Mouse (Mus musculus): ENCODE measurements around the gene Vapa. TPM values are rescaled to one million over a fixed set of nuclear protein-coding genes. Genes with fewer than 3 reads are reported as not detected.

The Vapa gene
- polyA plus RNA-seq, 1 experiment = 96.0 TPM

DNA sequence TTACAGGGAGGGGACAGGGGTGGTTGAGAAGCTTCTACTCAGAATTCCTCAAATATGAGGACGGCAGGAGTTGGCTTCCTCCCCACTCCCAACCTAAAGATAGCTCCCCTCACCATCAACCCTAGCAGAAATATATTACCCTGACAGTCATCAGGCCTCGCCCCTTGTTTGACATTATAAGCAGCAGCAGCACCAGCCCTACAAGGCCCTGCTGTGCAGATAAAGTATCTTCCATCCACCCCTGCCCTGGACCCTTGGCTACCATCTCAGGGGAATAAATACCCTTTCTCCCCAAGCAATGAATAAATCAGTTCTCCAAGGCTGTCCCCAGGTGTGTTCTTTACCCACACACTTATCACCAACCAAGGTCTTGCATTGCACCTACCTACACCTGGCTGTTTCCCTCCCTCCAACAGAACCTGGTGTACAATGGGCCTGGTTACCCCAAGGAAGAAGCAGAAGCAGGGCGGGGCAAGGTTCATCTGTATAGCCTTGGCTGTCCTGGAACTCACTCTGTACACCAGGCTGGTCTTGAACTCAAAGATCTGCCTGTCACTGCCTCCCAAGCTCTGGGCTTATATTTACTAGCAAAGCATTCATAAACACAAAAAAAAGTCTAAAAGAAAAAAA, 15.4 kb downstream of the Vapa start:
- WGBS = 59% methylated on average over 3 of the region's 3 CpGs
- Histone ChIP-seq H3K36me3 (ENCODE audit: control insufficient read depth, insufficient read depth, low read length) (peaks cover 8% of the 10 kb centered on the region), H3K27ac (ENCODE audit: insufficient read depth, low read depth, low read length) (no peak overlapping the region), H3K27me3 (ENCODE audit: control insufficient read depth, insufficient read depth, low read length) (no peaks in the 10 kb centered on the region), H3K4me1 (ENCODE audit: control insufficient read depth, insufficient read depth, insufficient read length, low read length) (peaks cover 5% of the 10 kb centered on the region; the same call in 1 of the 2 replicates), H3K4me3 (ENCODE audit: low read depth, low read length) (no peak overlapping the region)
- no peak for TF ChIP-seq POLR2A (IDR thresholded peaks at IDR 0.05; ENCODE audit: low read depth, low read length)
- TF ChIP-seq CTCF (IDR thresholded peaks at IDR 0.05; ENCODE audit: extremely low read depth, insufficient read length, insufficient replicate concordance, low read depth, low read length) = no peak

DNA sequence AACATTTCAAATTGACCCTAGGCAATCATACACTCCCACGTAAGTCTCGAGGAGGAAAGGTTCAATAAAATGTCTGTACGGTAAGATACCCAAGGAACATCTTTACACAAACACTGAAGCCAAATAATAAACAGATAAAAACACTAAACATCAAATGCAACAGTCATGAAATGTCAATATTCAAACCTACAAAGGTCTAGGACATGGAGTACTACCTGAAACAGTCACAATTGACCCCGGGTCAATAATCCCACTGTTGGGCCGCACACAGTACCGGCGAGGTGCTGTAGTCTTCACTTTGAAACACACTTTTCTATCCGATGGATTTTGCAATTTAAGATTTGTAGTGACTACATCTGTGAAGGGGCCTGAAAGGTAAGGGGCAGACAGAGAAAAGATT, 18.7 kb downstream of the Vapa start:
- WGBS = 76% methylated on average over 8 of the region's 8 CpGs
- peaks cover 24% of the 10 kb centered on the region for H3K36me3 ChIP-seq (ENCODE audit: control insufficient read depth, insufficient read depth, low read length)
- H3K4me1 ChIP-seq (ENCODE audit: control insufficient read depth, insufficient read depth, insufficient read length, low read length) = peaks cover 3% of the 10 kb centered on the region; the same call in 1 of the 2 replicates
- no peak overlapping the region for H3K27ac ChIP-seq (ENCODE audit: insufficient read depth, low read depth, low read length)
- TF ChIP-seq CTCF (IDR thresholded peaks at IDR 0.05; ENCODE audit: extremely low read depth, insufficient read length, insufficient replicate concordance, low read depth, low read length) = no peak
- no peak for TF ChIP-seq POLR2A (IDR thresholded peaks at IDR 0.05; ENCODE audit: low read depth, low read length)
- H3K4me3 ChIP-seq (ENCODE audit: low read depth, low read length) = no peak overlapping the region
- no peaks in the 10 kb centered on the region for H3K27me3 ChIP-seq (ENCODE audit: control insufficient read depth, insufficient read depth, low read length)

DNA sequence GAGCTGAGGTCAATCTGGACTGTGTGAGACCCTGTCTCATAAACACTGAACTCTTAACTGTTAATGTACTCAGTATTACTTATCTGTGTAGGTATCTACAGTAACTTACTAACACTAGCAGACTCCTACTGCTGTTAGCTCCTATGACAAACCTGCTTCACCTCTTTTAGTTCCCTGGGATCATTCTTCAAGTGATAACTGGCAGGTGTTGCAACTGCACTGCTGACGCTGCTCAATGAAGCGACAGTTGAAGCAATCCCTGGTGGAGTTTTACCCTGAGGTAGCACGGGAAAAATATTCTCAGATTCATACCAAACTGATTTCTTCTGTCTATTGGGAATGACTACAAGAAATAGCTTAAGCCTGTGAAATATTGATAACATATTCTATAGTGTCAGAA, 26.5 kb downstream of the Vapa start:
- H3K4me3 ChIP-seq (ENCODE audit: low read depth, low read length) = no peak overlapping the region
- no peak overlapping the region for H3K27ac ChIP-seq (ENCODE audit: insufficient read depth, low read depth, low read length)
- H3K4me1 ChIP-seq (ENCODE audit: control insufficient read depth, insufficient read depth, insufficient read length, low read length) = no peaks in the 10 kb centered on the region
- H3K27me3 ChIP-seq (ENCODE audit: control insufficient read depth, insufficient read depth, low read length) = no peaks in the 10 kb centered on the region
- peaks cover 25% of the 10 kb centered on the region for H3K36me3 ChIP-seq (ENCODE audit: control insufficient read depth, insufficient read depth, low read length)
- 51% methylated on average over 3 of the region's 3 CpGs for WGBS
- TF ChIP-seq CTCF (IDR thresholded peaks at IDR 0.05; ENCODE audit: extremely low read depth, insufficient read length, insufficient replicate concordance, low read depth, low read length) (no peak), POLR2A (IDR thresholded peaks at IDR 0.05; ENCODE audit: low read depth, low read length) (no peak)

DNA sequence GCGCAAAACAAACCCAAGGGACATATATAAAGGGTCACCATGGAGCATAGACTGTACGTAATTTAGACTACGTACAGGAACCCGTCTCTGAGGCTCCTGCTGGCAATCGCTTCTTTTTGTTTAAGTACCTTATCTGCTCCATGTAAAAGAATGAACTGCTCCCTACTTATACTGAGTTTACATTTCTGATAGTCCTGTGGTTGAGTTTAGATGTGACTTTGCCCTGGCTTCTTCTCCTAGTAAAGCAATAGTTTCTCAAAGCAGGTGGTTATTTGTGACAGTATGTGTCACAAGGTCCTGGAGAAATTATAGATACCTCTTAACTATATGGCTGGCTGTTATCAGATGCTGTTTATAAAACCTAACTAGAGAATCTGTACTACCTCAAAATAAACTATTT, 31.9 kb downstream of the Vapa start:
- Histone ChIP-seq H3K27me3 (ENCODE audit: control insufficient read depth, insufficient read depth, low read length) (no peaks in the 10 kb centered on the region), H3K27ac (ENCODE audit: insufficient read depth, low read depth, low read length) (no peak overlapping the region), H3K36me3 (ENCODE audit: control insufficient read depth, insufficient read depth, low read length) (peaks cover 30% of the 10 kb centered on the region), H3K4me3 (ENCODE audit: low read depth, low read length) (no peak overlapping the region), H3K4me1 (ENCODE audit: control insufficient read depth, insufficient read depth, insufficient read length, low read length) (no peaks in the 10 kb centered on the region)
- WGBS = 77% methylated on average over 5 of the region's 5 CpGs
- TF ChIP-seq CTCF (IDR thresholded peaks at IDR 0.05; ENCODE audit: extremely low read depth, insufficient read length, insufficient replicate concordance, low read depth, low read length) (no peak), POLR2A (IDR thresholded peaks at IDR 0.05; ENCODE audit: low read depth, low read length) (no peak)

DNA sequence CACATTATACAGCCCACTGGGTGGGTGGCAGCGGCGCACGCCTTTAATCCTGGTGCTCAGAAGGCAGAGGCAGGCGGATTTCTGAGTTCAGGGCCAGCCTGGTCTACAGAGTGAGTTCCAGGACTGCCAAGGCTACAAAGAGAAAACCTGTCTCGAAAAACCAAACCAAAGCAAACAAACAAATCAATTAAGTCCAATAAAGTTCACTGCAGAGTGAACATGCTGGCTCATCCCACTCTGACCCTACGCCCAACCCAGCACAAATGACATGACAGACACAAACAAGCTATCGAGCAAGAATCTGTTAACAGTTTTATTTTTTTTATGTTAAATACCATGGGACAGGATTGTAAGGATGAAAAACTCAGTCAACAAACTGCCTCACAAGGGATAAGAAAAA, 33.6 kb downstream of the Vapa start:
- Histone ChIP-seq H3K27ac (ENCODE audit: insufficient read depth, low read depth, low read length) (no peak overlapping the region), H3K4me1 (ENCODE audit: control insufficient read depth, insufficient read depth, insufficient read length, low read length) (no peaks in the 10 kb centered on the region), H3K27me3 (ENCODE audit: control insufficient read depth, insufficient read depth, low read length) (no peaks in the 10 kb centered on the region), H3K4me3 (ENCODE audit: low read depth, low read length) (no peak overlapping the region), H3K36me3 (ENCODE audit: control insufficient read depth, insufficient read depth, low read length) (peaks cover 27% of the 10 kb centered on the region)
- WGBS = 85% methylated on average over 7 of the region's 7 CpGs
- TF ChIP-seq POLR2A (IDR thresholded peaks at IDR 0.05; ENCODE audit: low read depth, low read length) (no peak), CTCF (IDR thresholded peaks at IDR 0.05; ENCODE audit: extremely low read depth, insufficient read length, insufficient replicate concordance, low read depth, low read length) (no peak)

DNA sequence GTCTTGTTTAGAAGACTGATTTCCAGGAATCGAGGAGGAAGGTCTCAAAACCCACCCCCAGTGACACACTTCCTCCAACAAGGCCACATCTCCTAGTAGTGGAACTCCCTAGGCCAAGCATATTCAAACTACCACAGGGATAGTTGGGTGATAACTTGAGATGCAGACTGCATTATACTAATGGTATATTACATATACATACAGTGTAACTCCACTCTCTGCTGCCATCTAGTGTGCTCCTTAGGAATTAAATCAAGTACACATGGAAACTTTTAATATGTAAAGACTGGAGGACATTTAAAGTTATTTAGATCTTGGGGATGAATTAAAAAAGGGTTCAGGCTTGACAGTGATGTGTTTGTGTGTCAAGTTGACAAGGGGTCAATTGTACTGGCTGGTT, 38.0 kb downstream of the Vapa start:
- no peaks in the 10 kb centered on the region for H3K27me3 ChIP-seq (ENCODE audit: control insufficient read depth, insufficient read depth, low read length)
- H3K4me3 ChIP-seq (ENCODE audit: low read depth, low read length) = no peak overlapping the region
- H3K36me3 ChIP-seq (ENCODE audit: control insufficient read depth, insufficient read depth, low read length) = peaks cover 14% of the 10 kb centered on the region
- 80% methylated on average over 1 of the region's 1 CpGs for WGBS
- no peak overlapping the region for H3K27ac ChIP-seq (ENCODE audit: insufficient read depth, low read depth, low read length)
- no peak for TF ChIP-seq CTCF (IDR thresholded peaks at IDR 0.05; ENCODE audit: extremely low read depth, insufficient read length, insufficient replicate concordance, low read depth, low read length)
- no peak for TF ChIP-seq POLR2A (IDR thresholded peaks at IDR 0.05; ENCODE audit: low read depth, low read length)
- no peaks in the 10 kb centered on the region for H3K4me1 ChIP-seq (ENCODE audit: control insufficient read depth, insufficient read depth, insufficient read length, low read length)

DNA sequence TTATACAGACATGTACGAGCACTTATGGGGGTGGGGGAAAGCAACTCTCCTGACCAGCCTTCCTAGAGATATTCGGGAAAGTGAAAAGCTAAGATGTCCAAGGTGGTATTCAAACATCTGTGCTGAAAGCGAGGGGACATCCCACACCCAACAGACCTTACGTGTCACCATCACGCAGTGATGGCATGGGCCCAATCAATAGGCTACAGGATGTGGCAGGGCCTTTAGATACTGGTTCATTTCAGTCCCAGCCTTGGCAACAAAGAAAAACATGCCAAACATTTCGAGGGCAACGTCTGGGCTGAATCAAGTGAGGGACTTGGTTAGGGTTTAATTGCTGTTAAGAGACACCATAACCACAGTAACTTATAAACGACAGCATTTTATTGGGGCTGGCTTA, 38.5 kb downstream of the Vapa start:
- H3K4me1 ChIP-seq (ENCODE audit: control insufficient read depth, insufficient read depth, insufficient read length, low read length) = no peaks in the 10 kb centered on the region

More for the DNA sequence above, 38.5 kb downstream of the Vapa start:
- Histone ChIP-seq H3K27me3 (ENCODE audit: control insufficient read depth, insufficient read depth, low read length) (no peaks in the 10 kb centered on the region), H3K36me3 (ENCODE audit: control insufficient read depth, insufficient read depth, low read length) (peaks cover 12% of the 10 kb centered on the region), H3K27ac (ENCODE audit: insufficient read depth, low read depth, low read length) (no peak overlapping the region), H3K4me3 (ENCODE audit: low read depth, low read length) (no peak overlapping the region)
- TF ChIP-seq CTCF (IDR thresholded peaks at IDR 0.05; ENCODE audit: extremely low read depth, insufficient read length, insufficient replicate concordance, low read depth, low read length) (no peak), POLR2A (IDR thresholded peaks at IDR 0.05; ENCODE audit: low read depth, low read length) (no peak)
- WGBS = 67% methylated on average over 8 of the region's 8 CpGs

Data from small intestine, adult 2 months (tissue).